Mouse (Mus musculus): ENCODE measurements at regions not wholly inside any gene's neighbourhood (a gene's known extent, or its start where the extent isn't known, plus 50 kb on each side); places are given as distances from the start of the nearest gene placed in this dataset.

GRCm38 (mm10) chr9:47103966-47104365 is 105.4 kb downstream of the Gm4791 start:
- no peak for TF ChIP-seq CTCF (conservative IDR thresholded peaks at IDR 0.05; ENCODE audit: low read length)
- TF ChIP-seq POU5F1 (IDR thresholded peaks at IDR 0.05; ENCODE audit: borderline replicate concordance, low read length), result no peak
- TF ChIP-seq NANOG (IDR thresholded peaks at IDR 0.05; ENCODE audit: borderline replicate concordance, low read length), result no peak

Measured in E14TG2a.4 (cell line).